Mouse (Mus musculus): ENCODE measurements around the gene Amy1.
A peak's percentile ranks its signal among the peaks of the same experiment; 100 is the strongest.
"Not testable (repeated sequence)": the region's sequence is repeated elsewhere in the genome, so short reads cannot be mapped to it uniquely, and the experiment has no call there.

Amy1 gene

GRCm38 (mm10) chr3:113606599-113606998 lies at the start of gene Amy1:
TSS of gene Amy1 (minus strand) at chr3:113606699.
- no peak for DNase-seq (ENCODE audit: low spot score in 2 of 2)

GRCm38 (mm10) chr3:113654335-113654734 lies 47.8 kb upstream of the Amy1 start:
- no peak for DNase-seq (ENCODE audit: low spot score in 2 of 2)

- DNase-seq (ENCODE audit: low spot score in 2 of 2) = not testable (repeated sequence)
Measured at GRCm38 (mm10) chr3:113651386-113651785, 44.9 kb upstream of the Amy1 start.

GRCm38 (mm10) chr3:113639545-113639944 lies 33.0 kb upstream of the Amy1 start:
- no peak for DNase-seq (ENCODE audit: low spot score in 2 of 2)

GRCm38 (mm10) chr3:113634220-113634619 lies 27.7 kb upstream of the Amy1 start:
- DNase-seq (ENCODE audit: low spot score in 2 of 2) = no peak

- no peak for DNase-seq (ENCODE audit: low spot score in 2 of 2)
Measured at GRCm38 (mm10) chr3:113631611-113632010, 25.1 kb upstream of the Amy1 start.

- peak in 1 of 2 experiments; percentile 10 for DNase-seq (ENCODE audit: low spot score in 2 of 2)
Measured at GRCm38 (mm10) chr3:113630564-113630963, 24.1 kb upstream of the Amy1 start.

- peak; percentile 94 to 95 for DNase-seq (ENCODE audit: low spot score in 2 of 2)
Measured at GRCm38 (mm10) chr3:113629606-113630359, 23.3 kb upstream of the Amy1 start, which contains the start of gene Rnpc3. TSS of gene Rnpc3 (minus strand) at chr3:113630149.

GRCm38 (mm10) chr3:113590844-113591243 lies 15.7 kb downstream of the Amy1 start:
- DNase-seq (ENCODE audit: low spot score in 2 of 2) = no peak

- DNase-seq (ENCODE audit: low spot score in 2 of 2) = no peak
Measured at GRCm38 (mm10) chr3:113574578-113574977, 31.9 kb downstream of the Amy1 start.

- no peak for DNase-seq (ENCODE audit: low spot score in 2 of 2)
Measured at GRCm38 (mm10) chr3:113574138-113574537, 32.4 kb downstream of the Amy1 start.

GRCm38 (mm10) chr3:113572158-113572557 lies 34.3 kb downstream of the Amy1 start:
- no peak for DNase-seq (ENCODE audit: low spot score in 2 of 2)

GRCm38 (mm10) chr3:113539692-113540091 lies 66.8 kb downstream of the Amy1 start:
- DNase-seq (ENCODE audit: low spot score in 2 of 2) = no peak

- DNase-seq (ENCODE audit: low spot score in 2 of 2) = not testable (repeated sequence)
Measured at GRCm38 (mm10) chr3:113532328-113532727, 74.2 kb downstream of the Amy1 start, which contains the start of gene Amy2a1. TSS of gene Amy2a1 (minus strand) at chr3:113532428.
